Mouse (Mus musculus) MEL (cell line): ENCODE data around the gene Slc30a2. TPM values are rescaled to one million over a fixed set of nuclear protein-coding genes. Genes with fewer than 3 reads are reported as not detected.

Experiments used
- DNase-seq: peaks from one replicate; pipeline ENCODE4 v3.0.0; 2011; ENCODE audit warnings: low read depth, low spot score
- H3K27ac ChIP-seq: 2 replicates; pipeline ENCODE4 v1.5.1; 2012; ENCODE audit warnings: low read depth, mild to moderate bottlenecking, control low read depth, low read length, moderate library complexity; ENCODE audit not compliant: control insufficient read depth
- H3K27me3 ChIP-seq, 2 experiments: fragments of 150-350 bp in 1 of 2; sonication (generic) in 1 of 2; 2 replicates each; pipeline ENCODE4 v1.6.1; 2012; ENCODE audit warnings: low read length in 2 of 2, mild to moderate bottlenecking in 2 of 2, improper control_type of control experiment in 1 of 2, moderate library complexity in 1 of 2; ENCODE audit not compliant: insufficient read depth in 2 of 2, control insufficient read depth in 1 of 2
- H3K36me3 ChIP-seq, 2 experiments: 2 replicates each; pipeline ENCODE4 v1.6.1; 2012 to 2014; ENCODE audit warnings: low read length in 2 of 2, improper control_type of control experiment in 1 of 2, inconsistent platforms in 1 of 2, mild to moderate bottlenecking in 1 of 2; ENCODE audit not compliant: insufficient read depth in 2 of 2, control insufficient read depth in 1 of 2
- H3K4me1 ChIP-seq, 2 experiments: fragments of 150-350 bp in 1 of 2; sonication (generic) in 1 of 2; 2 replicates each; pipeline ENCODE4 v1.6.1; 2012; ENCODE audit warnings: low read length in 2 of 2, improper control_type of control experiment in 1 of 2, mild to moderate bottlenecking in 1 of 2; ENCODE audit not compliant: insufficient read depth in 2 of 2, control insufficient read depth in 1 of 2
- H3K4me3 ChIP-seq, 2 experiments: fragments of 150-350 bp in 1 of 2; sonication (generic) in 1 of 2; 2 replicates each; pipeline ENCODE4 v1.5.1; 2012; ENCODE audit warnings: low read depth in 2 of 2, low read length in 2 of 2, mild to moderate bottlenecking in 2 of 2, moderate library complexity in 2 of 2, control low read depth in 1 of 2, improper control_type of control experiment in 1 of 2; ENCODE audit not compliant: control insufficient read depth in 1 of 2, insufficient read depth in 1 of 2
- H3K79me2 ChIP-seq: 2 replicates; pipeline ENCODE4 v1.6.1; 2012; ENCODE audit warnings: mild to moderate bottlenecking, low read length, moderate library complexity; ENCODE audit not compliant: control insufficient read depth, poor library complexity, insufficient read depth
- H3K9ac ChIP-seq: 2 replicates; pipeline ENCODE4 v1.6.1; 2012; ENCODE audit warnings: low read depth, mild to moderate bottlenecking, control low read depth, low read length, moderate library complexity; ENCODE audit not compliant: control insufficient read depth, poor library complexity, severe bottlenecking
- H3K9me3 ChIP-seq: fragments of 150-350 bp; sonication (generic); replicated peaks from 2 replicates; pipeline ENCODE4 v1.6.1; 2012; ENCODE audit warnings: mild to moderate bottlenecking, low read length, improper control_type of control experiment, moderate library complexity; ENCODE audit not compliant: insufficient read depth
- BHLHE40 ChIP-seq: IDR thresholded peaks from 2 replicates; pipeline ENCODE4 v1.6.1; 2012; ENCODE audit warnings: low read depth, mild to moderate bottlenecking, inconsistent platforms, low read length, improper control_type of control experiment, borderline replicate concordance
- CHD2 ChIP-seq: IDR thresholded peaks from 2 replicates; pipeline ENCODE4 v1.6.1; 2011; ENCODE audit warnings: low read length, improper control_type of control experiment
- ELF1 ChIP-seq: IDR thresholded peaks from 2 replicates; pipeline ENCODE4 v1.6.1; 2014; ENCODE audit warnings: low read depth, mild to moderate bottlenecking, inconsistent platforms, low read length, improper control_type of control experiment, moderate library complexity
- EP300 ChIP-seq, 2 experiments: IDR thresholded peaks; 2 replicates each; pipeline ENCODE4 v1.6.1; 2011; ENCODE audit warnings: improper control_type of control experiment in 2 of 2, low read length in 2 of 2, low read depth in 1 of 2, mild to moderate bottlenecking in 1 of 2
- ETS1 ChIP-seq: IDR thresholded peaks from 2 replicates; pipeline ENCODE4 v1.6.1; 2012; ENCODE audit warnings: low read depth, mild to moderate bottlenecking, inconsistent platforms, low read length, improper control_type of control experiment, moderate library complexity
- GABPA ChIP-seq: IDR thresholded peaks from 2 replicates; pipeline ENCODE4 v1.6.1; 2012; ENCODE audit warnings: low read depth, mild to moderate bottlenecking, inconsistent platforms, low read length, improper control_type of control experiment, moderate library complexity
- GATA1 ChIP-seq: IDR thresholded peaks from 2 replicates; pipeline ENCODE4 v1.6.1; 2011; ENCODE audit warnings: low read depth, low read length, improper control_type of control experiment
- JUND ChIP-seq: IDR thresholded peaks from 2 replicates; pipeline ENCODE4 v1.6.1; 2011; ENCODE audit warnings: low read depth, mild to moderate bottlenecking, improper control_type of control experiment, low read length
- KAT2A ChIP-seq: conservative IDR thresholded peaks from 2 replicates; pipeline ENCODE4 v1.6.1; 2012; ENCODE audit warnings: low read depth, low read length, improper control_type of control experiment, inconsistent platforms
- MAFK ChIP-seq: IDR thresholded peaks from 2 replicates; pipeline ENCODE4 v1.6.1; 2011; ENCODE audit warnings: low read depth, mild to moderate bottlenecking, low read length, improper control_type of control experiment, borderline replicate concordance
- MAZ ChIP-seq: IDR thresholded peaks from 2 replicates; pipeline ENCODE4 v1.6.1; 2012; ENCODE audit warnings: low read depth, mild to moderate bottlenecking, inconsistent platforms, low read length, improper control_type of control experiment
- MEF2A ChIP-seq: IDR thresholded peaks from 2 replicates; pipeline ENCODE4 v1.6.1; 2014; ENCODE audit warnings: low read depth, mild to moderate bottlenecking, inconsistent platforms, low read length, improper control_type of control experiment; ENCODE audit not compliant: poor library complexity, insufficient replicate concordance, severe bottlenecking; ENCODE audit errors: extremely low read depth
- NELFE ChIP-seq: IDR thresholded peaks from 2 replicates; pipeline ENCODE4 v1.6.1; 2011; ENCODE audit warnings: low read depth, low read length, improper control_type of control experiment
- NRF1 ChIP-seq: IDR thresholded peaks from 2 replicates; pipeline ENCODE4 v1.6.1; 2014; ENCODE audit warnings: low read depth, mild to moderate bottlenecking, inconsistent platforms, low read length, improper control_type of control experiment, moderate library complexity; ENCODE audit not compliant: poor library complexity, insufficient read depth, severe bottlenecking
- POLR2A ChIP-seq, 2 experiments: IDR thresholded peaks; 2 replicates each; pipeline ENCODE4 v1.6.1; 2011 to 2012; ENCODE audit warnings: low read length in 2 of 2, mild to moderate bottlenecking in 2 of 2, control low read depth in 1 of 2, improper control_type of control experiment in 1 of 2, low read depth in 1 of 2, moderate library complexity in 1 of 2; ENCODE audit not compliant: control insufficient read depth in 1 of 2, insufficient read depth in 1 of 2, poor library complexity in 1 of 2
- POLR2AphosphoS2 ChIP-seq: IDR thresholded peaks from 2 replicates; pipeline ENCODE4 v1.6.1; 2011; ENCODE audit warnings: low read length, improper control_type of control experiment
- RAD21 ChIP-seq: IDR thresholded peaks from 2 replicates; pipeline ENCODE4 v1.6.1; 2011; ENCODE audit warnings: mild to moderate bottlenecking, low read depth, low read length, improper control_type of control experiment
- RCOR1 ChIP-seq: IDR thresholded peaks from 2 replicates; pipeline ENCODE4 v1.6.1; 2012; ENCODE audit warnings: low read depth, mild to moderate bottlenecking, inconsistent platforms, low read length, improper control_type of control experiment
- TAL1 ChIP-seq: IDR thresholded peaks from 2 replicates; pipeline ENCODE4 v1.6.1; 2012; ENCODE audit warnings: mild to moderate bottlenecking, inconsistent platforms, low read length, moderate library complexity, mixed read lengths
- TBP ChIP-seq: IDR thresholded peaks from 2 replicates; pipeline ENCODE4 v1.8.0; 2011; ENCODE audit warnings: low read depth, low read length, improper control_type of control experiment
- TCF12 ChIP-seq: IDR thresholded peaks from 2 replicates; pipeline ENCODE4 v1.6.1; 2014; ENCODE audit warnings: low read depth, mild to moderate bottlenecking, inconsistent platforms, low read length, improper control_type of control experiment, moderate library complexity
- USF1 ChIP-seq: IDR thresholded peaks from 2 replicates; pipeline ENCODE4 v1.6.1; 2014; ENCODE audit warnings: low read depth, mild to moderate bottlenecking, inconsistent platforms, low read length, improper control_type of control experiment, moderate library complexity
- USF2 ChIP-seq, 2 experiments: IDR thresholded peaks; 2 replicates each; pipeline ENCODE4 v1.6.1; 2011 to 2012; ENCODE audit warnings: improper control_type of control experiment in 2 of 2, low read length in 2 of 2, borderline replicate concordance in 1 of 2, inconsistent platforms in 1 of 2, low read depth in 1 of 2, mild to moderate bottlenecking in 1 of 2; ENCODE audit not compliant: insufficient read depth in 1 of 2
- ZC3H11A ChIP-seq: IDR thresholded peaks from 2 replicates; pipeline ENCODE4 v1.6.1; 2012; ENCODE audit warnings: low read depth, mild to moderate bottlenecking, inconsistent platforms, low read length, improper control_type of control experiment
- ZMIZ1 ChIP-seq: IDR thresholded peaks from 2 replicates; pipeline ENCODE4 v1.6.1; 2012; ENCODE audit warnings: low read depth, mild to moderate bottlenecking, inconsistent platforms, low read length, improper control_type of control experiment, moderate library complexity
- ZNF384 ChIP-seq: IDR thresholded peaks from 2 replicates; pipeline ENCODE4 v1.6.1; 2012; ENCODE audit warnings: low read depth, mild to moderate bottlenecking, inconsistent platforms, low read length, improper control_type of control experiment
- polyA plus RNA-seq, 2 experiments: library from polyadenylated mRNA; stranded (reverse) in 1 of 2; unstranded in 1 of 2; fragments of >175 nt in 1 of 2; fragments of >200 nt in 1 of 2; gene quantifications; 2 replicates each; pipeline versions ENCODE4 v1.2.1 to v1.2.4; 2012; ENCODE audit warnings: low replicate concordance in 2 of 2, low read depth in 1 of 2; ENCODE audit not compliant: insufficient read length in 2 of 2, insufficient read depth in 1 of 2, missing spikeins in 1 of 2
- total RNA-seq: library from RNA; depleted of rRNA; stranded (reverse); fragments of 300-350 nt; gene quantifications from 2 replicates; pipeline ENCODE4 v1.2.3, GENCODE M21; 2012

The Slc30a2 gene
- total and polyA plus RNA-seq, 3 experiments, result 0.39 to 0.54 TPM; not detected in 1

DNA sequence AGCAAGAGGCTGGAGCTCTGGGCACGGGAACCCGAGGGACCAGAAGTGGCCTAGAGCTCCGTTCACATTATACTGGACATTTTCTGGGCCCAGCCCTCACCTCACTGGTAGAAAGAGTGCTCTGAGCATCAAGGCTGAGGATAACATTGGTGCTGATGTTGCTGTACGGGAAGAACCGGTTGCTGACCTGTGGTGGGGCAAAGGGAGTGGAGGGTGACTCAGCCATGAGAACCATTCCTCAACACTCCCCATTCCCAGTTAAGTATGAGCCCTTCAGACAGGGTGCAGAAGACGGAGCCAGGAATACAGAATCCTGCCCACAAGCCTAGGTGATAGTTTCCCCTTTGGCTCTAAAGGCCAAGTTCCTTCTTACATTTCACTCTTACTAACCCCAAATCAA is 16.7 kb downstream of the Slc30a2 start:
- Histone ChIP-seq H3K9me3 (no peaks in the 10 kb centered on the region), H3K36me3 (no peaks in the 10 kb centered on the region; a peak in 1 of 4 replicates), H3K4me1 (peaks cover 0 to 12% of the 10 kb centered on the region in 2 experiments; a peak in 2 of 4 replicates), H3K79me2 (no peaks in the 10 kb centered on the region), H3K4me3 (no peak overlapping the region), H3K27me3 (no peaks in the 10 kb centered on the region), H3K27ac (no peak overlapping the region), H3K9ac (no peak overlapping the region)
- TF ChIP-seq POLR2A (IDR thresholded peaks at IDR 0.05; ENCODE audit: control insufficient read depth in 1 of 2, insufficient read depth in 1 of 2, low read depth in 1 of 2, low read length in 2 of 2, poor library complexity in 1 of 2) (no peak), TCF12 (no peak), JUND (no peak), TAL1 (no peak), ZNF384 (no peak), MEF2A (no peak), RCOR1 (no peak), GABPA (no peak), USF1 (no peak), MAFK (no peak), ZC3H11A (no peak), USF2 (IDR thresholded peaks at IDR 0.05; ENCODE audit: borderline replicate concordance in 1 of 2, insufficient read depth in 1 of 2, low read depth in 1 of 2, low read length in 2 of 2) (no peak), GATA1 (no peak), RAD21 (no peak), NELFE (no peak), EP300 (IDR thresholded peaks at IDR 0.05; ENCODE audit: low read depth in 1 of 2, low read length in 2 of 2) (no peak), CHD2 (no peak)
- DNase-seq, result no peak

DNA sequence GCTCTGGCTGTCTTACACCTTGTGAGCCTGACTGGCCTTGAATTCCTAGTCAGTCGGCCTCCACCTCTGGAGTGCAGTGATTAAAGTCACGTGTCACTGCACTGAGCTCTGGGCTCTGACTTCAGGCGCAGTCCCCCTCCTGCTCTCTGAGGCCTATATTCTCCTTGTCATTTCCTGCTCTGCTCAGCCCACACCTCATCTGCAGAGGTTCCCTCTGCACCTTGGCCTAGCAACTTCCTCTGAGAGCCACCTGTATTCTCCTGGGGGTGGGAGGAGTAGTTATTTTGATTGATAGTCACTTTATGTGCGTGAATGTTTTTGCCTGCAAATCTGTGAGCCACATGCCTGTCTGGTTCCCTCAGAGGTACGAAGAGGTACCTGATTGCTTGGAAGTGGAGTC is 18.2 kb downstream of the Slc30a2 start:
- Histone ChIP-seq H3K27ac (no peak overlapping the region), H3K4me3 (no peak overlapping the region), H3K9me3 (no peaks in the 10 kb centered on the region), H3K79me2 (no peaks in the 10 kb centered on the region), H3K27me3 (no peaks in the 10 kb centered on the region), H3K9ac (no peak overlapping the region), H3K36me3 (no peaks in the 10 kb centered on the region), H3K4me1 (peaks cover 0 to 2% of the 10 kb centered on the region in 2 experiments; a peak in 1 of 4 replicates)
- DNase-seq, result no peak
- no peak for TF ChIP-seq KAT2A
- no peak for TF ChIP-seq TCF12
- TF ChIP-seq ELF1, result no peak
- TF ChIP-seq RAD21, result no peak
- TF ChIP-seq TBP, result no peak
- TF ChIP-seq CHD2, result no peak
- TF ChIP-seq EP300 (IDR thresholded peaks at IDR 0.05; ENCODE audit: low read depth in 1 of 2, low read length in 2 of 2), result no peak
- no peak for TF ChIP-seq MAZ
- TF ChIP-seq ZMIZ1, result no peak
- no peak for TF ChIP-seq NRF1
- no peak for TF ChIP-seq POLR2A (IDR thresholded peaks at IDR 0.05; ENCODE audit: control insufficient read depth in 1 of 2, insufficient read depth in 1 of 2, low read depth in 1 of 2, low read length in 2 of 2, poor library complexity in 1 of 2)
- TF ChIP-seq GABPA, result no peak
- TF ChIP-seq POLR2AphosphoS2, result no peak
- TF ChIP-seq ETS1, result no peak
- no peak for TF ChIP-seq TAL1
- TF ChIP-seq BHLHE40, result no peak
